11 mouse cellular contexts compared by ENCODE assay signal in the genomic region with DNA sequence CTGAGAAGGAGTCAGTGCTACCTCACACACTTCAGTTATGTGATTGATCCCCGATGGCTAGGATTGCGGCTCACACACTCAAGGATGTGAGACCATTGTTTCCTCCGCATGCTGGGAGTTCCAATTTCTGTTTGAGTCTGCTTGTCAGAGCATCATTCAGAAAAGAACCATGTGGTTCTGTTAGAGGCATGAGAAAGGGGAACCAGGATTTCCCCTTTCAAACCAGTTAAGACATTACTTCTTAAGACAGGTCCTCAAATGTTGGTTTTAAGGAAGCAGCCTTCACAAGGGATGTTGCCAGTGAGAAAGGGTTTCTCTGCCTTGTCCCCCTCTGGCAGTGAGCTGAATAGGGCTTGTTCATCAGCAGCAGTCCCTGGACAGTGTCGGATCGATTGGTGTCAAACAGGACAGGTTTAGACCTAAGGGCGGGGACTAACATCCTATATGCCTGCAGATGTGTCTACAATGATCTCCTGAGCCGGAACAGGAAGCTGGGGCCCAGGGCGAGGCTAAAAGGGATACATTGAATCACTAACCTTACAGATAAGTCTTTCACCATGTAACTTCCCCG. TPM values are rescaled to one million over a fixed set of nuclear protein-coding genes. Genes with fewer than 3 reads are reported as not detected.
DNase-seq lines count a peak whose midpoint lies in the region; ATAC-seq and TF ChIP-seq lines count a peak whose summit lies in the region.
"Had no signal": no experiment of that assay in that cellular context is flagged by ENCODE, and none has a peak within 500 bp of the region (broad histone marks: within the 10 kb centered on the region; RNA-seq: fewer than 3 reads in every experiment).

No protein-coding gene starts in this region.

- no peaks in the 10 kb centered on the region for H3K36me3 ChIP-seq in liver, embryonic 15.5 days (replicated peaks)
- H3K36me3 ChIP-seq in spleen, adult 2 months (ENCODE audit: control insufficient read depth, insufficient read depth, low read length) = peaks cover 7% of the 10 kb centered on the region

- no peaks in the 10 kb centered on the region for H3K27me3 ChIP-seq in liver, embryonic 15.5 days
- no peaks in the 10 kb centered on the region for H3K27me3 ChIP-seq in spleen, adult 2 months (ENCODE audit: control insufficient read depth, insufficient read depth, low read length)

- H3K27ac ChIP-seq in bone marrow macrophage, adult 2 months (ENCODE audit: insufficient read depth, low read depth, low read length) = peak overlapping the region; percentile 87
- H3K27ac ChIP-seq in liver, embryonic 15.5 days (replicated peaks) = peak overlapping the region; percentile 56; the same call in 1 of the 2 replicates
- peak overlapping the region; percentile 70 for H3K27ac ChIP-seq in spleen, adult 2 months (ENCODE audit: insufficient read depth, low read length)

- peak in 1 of 2 experiments; percentile 56 for DNase-seq in spleen, adult 2 months (ENCODE audit: low read depth in 1 of 2, low spot score in 2 of 2)
- no peak for DNase-seq in cerebellum, adult 11-12 months
- DNase-seq in cerebellum, postnatal 14 days = no peak
- DNase-seq in right cerebral cortex, adult 2 months (ENCODE audit: low spot score in 2 of 2) = no peak
- DNase-seq: kidney, adult 18-20 months; layer of hippocampus, adult 9-11 months; lung, embryonic 14.5 days had no signal

- 18% methylated on average over 9 of the region's 9 CpGs for WGBS in liver, embryonic 15.5 days (ENCODE audit: insufficient replicate concordance)
- WGBS in spleen, adult 2 months = 18% methylated on average over 9 of the region's 9 CpGs

- peak; percentile 69 for ATAC-seq in CD4-positive, CD25-positive, alpha-beta regulatory T cell, adult 4 months
- ATAC-seq in liver, embryonic 15.5 days (ENCODE audit: insufficient read depth) = no peak
- ATAC-seq: midbrain, embryonic 16.5 days had no signal

- no peak for TF ChIP-seq CTCF in bone marrow macrophage, adult 2 months (IDR thresholded peaks at IDR 0.05; ENCODE audit: low read depth, low read length)
- no peak for TF ChIP-seq CTCF in spleen, adult 2 months (IDR thresholded peaks at IDR 0.05; ENCODE audit: extremely low read depth, insufficient read depth, insufficient read length, insufficient replicate concordance)

- no peak overlapping the region for H3K9ac ChIP-seq in liver, embryonic 15.5 days
- H3K9ac ChIP-seq: lung, embryonic 14.5 days had no signal

- H3K9me3 ChIP-seq in liver, embryonic 15.5 days (replicated peaks) = no peaks in the 10 kb centered on the region

- TF ChIP-seq POLR2A in bone marrow macrophage, adult 2 months (IDR thresholded peaks at IDR 0.05; ENCODE audit: borderline replicate concordance, low read depth, low read length) = no peak
- TF ChIP-seq POLR2A in spleen, adult 2 months (IDR thresholded peaks at IDR 0.05; ENCODE audit: low read depth, low read length) = no peak

- H3K4me2 ChIP-seq in liver, embryonic 15.5 days = peak overlapping the region; percentile 32
- H3K4me2 ChIP-seq: lung, embryonic 14.5 days had no signal

- H3K4me1 ChIP-seq in bone marrow macrophage, adult 2 months (ENCODE audit: control insufficient read depth, insufficient read depth, low read length) = peaks cover 39% of the 10 kb centered on the region
- peaks cover 19% of the 10 kb centered on the region for H3K4me1 ChIP-seq in liver, embryonic 15.5 days (replicated peaks)
- H3K4me1 ChIP-seq in spleen, adult 2 months (ENCODE audit: control insufficient read depth, insufficient read depth, insufficient read length) = peaks cover 19% of the 10 kb centered on the region; the same call in 1 of the 2 replicates

- H3K4me3 ChIP-seq in bone marrow macrophage, adult 2 months (ENCODE audit: insufficient read depth, low read length) = peak overlapping the region; percentile 29
- H3K4me3 ChIP-seq in liver, embryonic 15.5 days (replicated peaks) = no peak overlapping the region
- H3K4me3 ChIP-seq in spleen, adult 2 months (ENCODE audit: extremely low read depth, insufficient read depth, insufficient read length) = no peak overlapping the region

RNA-seq across cellular contexts. Expression of gene Rubcnl, which starts 41.1 kb away (rescaled TPM):
- 1 to 10 TPM in 1 of 2 experiments, under 1 TPM in 1; 0.51 to 1.3 TPM for polyA plus RNA-seq in CD4-positive, CD25-positive, alpha-beta regulatory T cell, adult 4 months (2017; shearing (Covaris generic))
- polyA plus RNA-seq in bone marrow macrophage, adult 2 months (2012; ENCODE audit: insufficient read depth, insufficient read length, missing spikeins) = 8.3 and 9.0 TPM in 2 replicates
- 0.31 and 0.38 TPM in 2 replicates for polyA plus RNA-seq in liver, embryonic 15.5 days (2015; fragmentation: Nextera tagmentation; extraction: Ambion mirVana)
- 19.3 and 20.9 TPM in 2 replicates for polyA plus RNA-seq in spleen, adult 2 months (2012; rRNA removed)
